ENCODE assay signal across 8 mouse cellular contexts in the genomic region with DNA sequence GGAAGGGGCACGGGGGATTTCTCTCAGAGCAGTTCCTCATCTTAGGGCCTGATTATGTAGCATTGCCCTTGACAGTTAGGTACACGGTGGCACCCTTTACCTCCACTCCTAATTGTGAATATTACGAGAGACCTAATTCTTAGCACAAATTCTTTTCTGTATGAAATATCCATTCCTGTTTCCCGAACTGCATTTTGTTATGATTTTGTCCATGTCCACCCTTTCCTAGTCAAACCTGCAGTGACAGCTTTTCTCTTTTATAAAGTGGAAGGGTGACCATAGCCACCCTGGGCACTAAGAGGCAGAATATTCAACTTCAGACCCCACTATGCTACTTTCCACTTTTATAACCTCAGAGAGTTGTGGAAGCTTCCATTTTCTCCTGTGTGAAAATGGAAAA. TPM values are rescaled to one million over a fixed set of nuclear protein-coding genes. Genes with fewer than 3 reads are reported as not detected.
DNase-seq lines count a peak whose midpoint lies in the region; ATAC-seq lines count a peak whose summit lies in the region.
"Had no signal": no experiment of that assay in that cellular context is flagged by ENCODE, and none has a peak within 500 bp of the region (broad histone marks: within the 10 kb centered on the region; RNA-seq: fewer than 3 reads in every experiment).

No protein-coding gene starts in this region.

- H3K9ac ChIP-seq in neural tube, embryonic 11.5 days (ENCODE audit: low read length), result no peak overlapping the region; the same call in 1 of the 2 replicates
- no peak overlapping the region for H3K9ac ChIP-seq in forebrain, embryonic 16.5 days (replicated peaks; ENCODE audit: low read depth, low read length)
- H3K9ac ChIP-seq in liver, embryonic 15.5 days, result no peak overlapping the region
- no peak overlapping the region for H3K9ac ChIP-seq in stomach, embryonic 16.5 days (ENCODE audit: low read length)

- H3K4me2 ChIP-seq in neural tube, embryonic 11.5 days (ENCODE audit: low read depth), result peak overlapping the region; percentile 59; the same call in 1 of the 2 replicates
- peak overlapping the region; percentile 64 for H3K4me2 ChIP-seq in forebrain, embryonic 16.5 days (ENCODE audit: low read length)
- H3K4me2 ChIP-seq in liver, embryonic 15.5 days, result peak overlapping the region; percentile 75
- H3K4me2 ChIP-seq in stomach, embryonic 16.5 days (ENCODE audit: low read depth, low read length), result peak overlapping the region; percentile 67; the same call in 1 of the 2 replicates

- H3K27ac ChIP-seq in neural tube, embryonic 11.5 days (ENCODE audit: low read depth, low read length), result no peak overlapping the region
- peak overlapping the region; percentile 88; the same call in 1 of the 2 replicates for H3K27ac ChIP-seq in forebrain, embryonic 16.5 days (ENCODE audit: low read length)
- no peak overlapping the region for H3K27ac ChIP-seq in liver, embryonic 15.5 days (replicated peaks)
- H3K27ac ChIP-seq in stomach, embryonic 16.5 days (ENCODE audit: low read length), result no peak overlapping the region

- peak overlapping the region; percentile 65; the same call in 1 of the 2 replicates for H3K4me3 ChIP-seq in neural tube, embryonic 11.5 days (ENCODE audit: low read depth, low read length)
- no peak overlapping the region for H3K4me3 ChIP-seq in forebrain, embryonic 16.5 days (replicated peaks; ENCODE audit: low read length)
- H3K4me3 ChIP-seq in liver, embryonic 15.5 days (replicated peaks), result peak overlapping the region; percentile 67
- H3K4me3 ChIP-seq in stomach, embryonic 16.5 days (replicated peaks; ENCODE audit: low read length), result no peak overlapping the region

- DNase-seq in neural tube, embryonic 11.5 days (ENCODE audit: low spot score), result no peak
- DNase-seq in neural tube, embryonic 10.5 days (ENCODE audit: extremely low spot score, low spot score), result no peak
- no peak for DNase-seq in left cerebral cortex, postnatal 14 days (ENCODE audit: low spot score in 2 of 2)
- no peak for DNase-seq in gastrocnemius, postnatal 14 days

- H3K9me3 ChIP-seq in neural tube, embryonic 11.5 days (ENCODE audit: control insufficient read depth, low read length), result no peaks in the 10 kb centered on the region
- no peaks in the 10 kb centered on the region for H3K9me3 ChIP-seq in forebrain, embryonic 16.5 days (ENCODE audit: control insufficient read depth, low read length)
- no peaks in the 10 kb centered on the region for H3K9me3 ChIP-seq in liver, embryonic 15.5 days (replicated peaks)
- H3K9me3 ChIP-seq in stomach, embryonic 16.5 days (replicated peaks; ENCODE audit: control insufficient read depth, low read length), result no peaks in the 10 kb centered on the region

- intact Hi-C loops in left cerebral cortex, postnatal 14 days (cut with DNase I), result loop anchor here (1.0 to 5.0 kb wide), 2 partner anchors 69 to 260 kb away; partner anchors contain the start of genes Dhx57 and Morn2
- intact Hi-C loops in gastrocnemius, postnatal 14 days (cut with DNase I; ENCODE audit: low total_unique reads), result no loop called here

- no peak for ATAC-seq in neural tube, embryonic 11.5 days (ENCODE audit: insufficient read depth, low FRiP score, low TSS enrichment)
- no peak for ATAC-seq in forebrain, embryonic 16.5 days
- ATAC-seq in liver, embryonic 15.5 days (ENCODE audit: insufficient read depth), result no peak
- no peak for ATAC-seq in stomach, embryonic 16.5 days (ENCODE audit: insufficient read depth, low FRiP score)

- no peaks in the 10 kb centered on the region for H3K4me1 ChIP-seq in neural tube, embryonic 11.5 days (ENCODE audit: control insufficient read depth, insufficient read depth, low read length)
- H3K4me1 ChIP-seq in forebrain, embryonic 16.5 days (replicated peaks; ENCODE audit: control insufficient read depth, insufficient read depth, low read length), result peaks cover 11% of the 10 kb centered on the region
- H3K4me1 ChIP-seq in liver, embryonic 15.5 days (replicated peaks), result peaks cover 9% of the 10 kb centered on the region
- no peaks in the 10 kb centered on the region for H3K4me1 ChIP-seq in stomach, embryonic 16.5 days (ENCODE audit: control insufficient read depth, insufficient read depth, low read length)

- WGBS in neural tube, embryonic 11.5 days, result 85% methylated on average over 4 of the region's 4 CpGs
- 79% methylated on average over 4 of the region's 4 CpGs for WGBS in forebrain, embryonic 16.5 days
- 42% methylated on average over 4 of the region's 4 CpGs for WGBS in liver, embryonic 15.5 days (ENCODE audit: insufficient replicate concordance)
- 67% methylated on average over 4 of the region's 4 CpGs for WGBS in stomach, embryonic 16.5 days

- H3K27me3 ChIP-seq in neural tube, embryonic 11.5 days (ENCODE audit: control insufficient read depth, insufficient read depth, low read length), result no peaks in the 10 kb centered on the region
- H3K27me3 ChIP-seq in forebrain, embryonic 16.5 days (replicated peaks; ENCODE audit: control insufficient read depth, insufficient read depth, low read length), result no peaks in the 10 kb centered on the region
- no peaks in the 10 kb centered on the region for H3K27me3 ChIP-seq in liver, embryonic 15.5 days
- H3K27me3 ChIP-seq in stomach, embryonic 16.5 days (ENCODE audit: control insufficient read depth, insufficient read depth, low read length), result no peaks in the 10 kb centered on the region

- H3K36me3 ChIP-seq in neural tube, embryonic 11.5 days (ENCODE audit: control insufficient read depth, insufficient read depth, low read length), result no peaks in the 10 kb centered on the region
- H3K36me3 ChIP-seq in forebrain, embryonic 16.5 days (ENCODE audit: control insufficient read depth, insufficient read depth), result no peaks in the 10 kb centered on the region
- no peaks in the 10 kb centered on the region for H3K36me3 ChIP-seq in liver, embryonic 15.5 days (replicated peaks)
- H3K36me3 ChIP-seq in stomach, embryonic 16.5 days (ENCODE audit: control insufficient read depth, insufficient read depth, low read length), result no peaks in the 10 kb centered on the region

RNA-seq across cellular contexts. Expression of gene Cdkl4, which starts 25.0 kb away (rescaled TPM):
- polyA plus RNA-seq in neural tube, embryonic 11.5 days (2014; fragmentation: Nextera tagmentation; extraction: Ambion mirVana), result 4.9 and 7.3 TPM in 2 replicates
- 3.1 and 3.9 TPM in 2 replicates for polyA plus RNA-seq in forebrain, embryonic 16.5 days (2015; fragmentation: Nextera tagmentation; extraction: Ambion mirVana)
- 0.20 and 0.26 TPM in 2 replicates for polyA plus RNA-seq in liver, embryonic 15.5 days (2015; fragmentation: Nextera tagmentation; extraction: Ambion mirVana)
- polyA plus RNA-seq in stomach, embryonic 16.5 days (2015; fragmentation: Nextera tagmentation; extraction: Ambion mirVana), result 0.12 and 0.26 TPM in 2 replicates
- 10 to 100 TPM; 16.4 to 20.4 TPM for total RNA-seq in left cerebral cortex, postnatal 14 days (2021)
- total RNA-seq in gastrocnemius, postnatal 14 days (2021), result under 1 TPM in 1 of 2 experiments, not detected in 1; 0.14 TPM
- total RNA-seq: gastrocnemius, postnatal 36 days had no signal

Comparison
In these comparisons a context has a peak if more than half of its experiments do, and no peak if none do; other contexts are left out.
1. H3K4me3 ChIP-seq: peak in neural tube, embryonic 11.5 days (single experiment) and liver, embryonic 15.5 days (single experiment); none in forebrain, embryonic 16.5 days (single experiment) and stomach, embryonic 16.5 days (single experiment).
2. Peak in every context shown above with its lines, with median percentiles within 50 percentile points of each other: H3K4me2 ChIP-seq.